Mouse (Mus musculus): Measurements from ENCODE around the gene Gm7137.
"Not testable (repeated sequence)": the region's sequence is repeated elsewhere in the genome, so short reads cannot be mapped to it uniquely, and the experiment has no call there.

DNA sequence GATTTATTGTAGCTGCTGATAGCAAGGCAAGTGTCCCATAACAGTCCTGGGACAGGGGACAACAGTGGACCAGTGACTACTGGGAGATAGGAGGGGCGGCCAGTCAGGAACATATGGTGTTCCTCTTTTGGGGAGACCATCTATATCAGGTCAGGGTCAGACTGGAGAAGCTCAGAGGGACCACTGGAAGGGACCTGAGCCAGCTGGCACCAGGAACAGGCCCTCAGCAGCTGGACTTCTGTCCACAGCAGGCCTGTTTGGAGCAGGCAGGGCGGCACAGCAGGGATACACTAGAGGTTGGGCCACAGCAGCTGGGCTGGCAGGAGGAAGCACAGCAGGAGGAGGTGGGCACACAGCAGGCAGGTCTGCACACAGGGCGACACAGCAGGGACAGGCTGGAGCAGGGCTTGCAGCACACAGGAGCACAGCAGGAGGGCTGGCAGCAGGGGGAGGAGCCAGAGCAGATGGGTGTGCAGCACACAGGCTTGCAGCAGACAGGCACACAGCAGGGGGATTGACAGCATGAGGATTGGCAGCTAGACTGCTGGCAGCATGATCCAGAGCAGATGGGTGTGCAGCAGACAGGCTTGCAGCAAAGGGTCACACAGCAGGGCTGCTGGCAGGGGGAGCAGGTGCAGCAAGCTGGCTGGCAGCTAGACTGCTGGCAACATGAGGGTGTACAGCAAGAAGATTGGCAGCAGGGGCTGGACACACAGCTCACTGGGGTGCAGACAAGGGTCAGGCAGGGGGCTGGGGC lies 10.3 kb upstream of the Gm7137 start:
- TF ChIP-seq CHD2 (IDR thresholded peaks at IDR 0.05; ENCODE audit: low read depth, low read length); HCFC1 (IDR thresholded peaks at IDR 0.05; ENCODE audit: borderline replicate concordance, insufficient read depth, low read length); MAFK (IDR thresholded peaks at IDR 0.05; ENCODE audit: insufficient read depth, low read depth, low read length); ZC3H11A (IDR thresholded peaks at IDR 0.05; ENCODE audit: borderline replicate concordance, low read depth, low read length): not testable (repeated sequence)
